Mouse (Mus musculus): ENCODE measurements around the gene Trap1a.
"Not testable (repeated sequence)": the region's sequence is repeated elsewhere in the genome, so short reads cannot be mapped to it uniquely, and the experiment has no call there.

The Trap1a gene

GRCm38 (mm10) chrX:139333263-139333994 lies at the start of gene Trap1a:
Gene Trap1a, plus strand, starts transcription at chrX:139333683.
- no peak for DNase-seq

GRCm38 (mm10) chrX:139293114-139293513 lies 40.4 kb upstream of the Trap1a start:
- no peak for DNase-seq

- DNase-seq, result no peak
These were observed 38.2 kb upstream of the Trap1a start for GRCm38 (mm10) chrX:139295325-139295724.

GRCm38 (mm10) chrX:139317356-139317755 lies 16.1 kb upstream of the Trap1a start:
- not testable (repeated sequence) for DNase-seq

- no peak for DNase-seq
These were observed 900 bp upstream of the Trap1a start for GRCm38 (mm10) chrX:139332583-139332982.

GRCm38 (mm10) chrX:139334504-139335418 lies 1.3 kb downstream of the Trap1a start:
- DNase-seq, result no peak

GRCm38 (mm10) chrX:139335419-139336074 lies 2.1 kb downstream of the Trap1a start:
- DNase-seq, result no peak

GRCm38 (mm10) chrX:139339553-139339952 lies 6.1 kb downstream of the Trap1a start:
- DNase-seq, result no peak

GRCm38 (mm10) chrX:139341185-139341584 lies 7.7 kb downstream of the Trap1a start:
- no peak for DNase-seq

- DNase-seq, result no peak
These were observed 18.8 kb downstream of the Trap1a start for GRCm38 (mm10) chrX:139352192-139352772.

GRCm38 (mm10) chrX:139357639-139358260 lies 24.3 kb downstream of the Trap1a start:
- no peak for DNase-seq

- DNase-seq, result no peak
These were observed 24.9 kb downstream of the Trap1a start for GRCm38 (mm10) chrX:139358361-139358760.

- DNase-seq, result no peak
These were observed 33.5 kb downstream of the Trap1a start for GRCm38 (mm10) chrX:139366837-139367528.

GRCm38 (mm10) chrX:139367529-139367908 lies 34.0 kb downstream of the Trap1a start:
- no peak for DNase-seq

- peak in 1 of 2 experiments; percentile 3 for DNase-seq
These were observed 35.6 kb downstream of the Trap1a start for GRCm38 (mm10) chrX:139369122-139369521.

GRCm38 (mm10) chrX:139372665-139373064 lies 39.2 kb downstream of the Trap1a start:
- no peak for DNase-seq
